Mouse (Mus musculus): ENCODE measurements around the gene Cdkal1.

GRCm38 (mm10) chr13:29747347-29747647 lies 108.2 kb downstream of the Cdkal1 start:
- TF ChIP-seq HCFC1 (IDR thresholded peaks at IDR 0.05; ENCODE audit: borderline replicate concordance, insufficient read depth, low read length) = no peak
- TF ChIP-seq MAFK (IDR thresholded peaks at IDR 0.05; ENCODE audit: insufficient read depth, low read depth, low read length) = no peak
- TF ChIP-seq ZNF384 (IDR thresholded peaks at IDR 0.05; ENCODE audit: low read depth, low read length) = no peak
- TF ChIP-seq ZC3H11A (IDR thresholded peaks at IDR 0.05; ENCODE audit: borderline replicate concordance, low read depth, low read length) = no peak

Measured in ES-E14 (cell line).